Mouse (Mus musculus): ENCODE measurements at regions not wholly inside any gene's neighbourhood (a gene's known extent, or its start where the extent isn't known, plus 50 kb on each side); places are given as distances from the start of the nearest gene placed in this dataset.

- ATAC-seq (ENCODE audit: insufficient number of reproducible peaks, low FRiP score) = peak; percentile 77
- H3K27ac ChIP-seq (ENCODE audit: poor library complexity, severe bottlenecking) = peak overlapping the region; percentile 87
- peaks cover 8% of the 10 kb centered on the region; the same call in 1 of the 2 replicates for H3K27me3 ChIP-seq (replicated peaks)
- no peak overlapping the region for H3K4me3 ChIP-seq
- H3K4me1 ChIP-seq (replicated peaks) = peaks cover 41% of the 10 kb centered on the region
- H3K9ac ChIP-seq = 0 out of 2 replicates have a peak overlapping the region, but pooled peaks have one; percentile 18
- WGBS = 23% methylated on average over 12 of the region's 12 CpGs
- no peaks in the 10 kb centered on the region for H3K36me3 ChIP-seq
- 0 out of 2 replicates have a peak, but pooled peaks cover 3% of the 10 kb centered on the region for H3K9me3 ChIP-seq (replicated peaks)
- peak overlapping the region; percentile 35 for H3K4me2 ChIP-seq
Measured at GRCm38 (mm10) chr13:58495390-58496073, 92.4 kb upstream of the Hnrnpk start.

DNA sequence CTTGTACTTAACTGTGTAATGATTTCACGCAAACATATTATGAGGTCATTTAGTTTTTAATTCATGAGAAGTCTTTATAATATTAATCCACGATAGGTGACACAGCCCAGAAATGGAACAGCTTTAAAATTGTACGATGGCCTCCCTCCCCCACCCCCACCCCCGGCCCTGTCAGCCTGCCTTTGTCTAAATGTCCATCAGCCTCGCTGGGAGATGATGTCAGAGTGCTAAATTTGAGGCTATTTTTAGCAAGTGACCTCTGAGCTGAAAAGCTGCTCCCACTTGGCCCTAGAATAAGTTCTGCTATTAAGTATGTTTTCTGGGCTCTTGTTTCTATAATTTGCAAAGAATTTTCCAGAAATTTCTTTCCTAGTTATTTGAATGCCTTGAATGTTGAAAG is 91.6 kb upstream of the Hnrnpk start:
- Histone ChIP-seq H3K4me3 (no peak overlapping the region), H3K36me3 (no peaks in the 10 kb centered on the region), H3K27ac (ENCODE audit: poor library complexity, severe bottlenecking) (peak overlapping the region; percentile 87), H3K4me2 (peak overlapping the region; percentile 35; the same call in 1 of the 2 replicates), H3K9ac (no peak overlapping the region), H3K9me3 (replicated peaks) (0 out of 2 replicates have a peak, but pooled peaks cover 3% of the 10 kb centered on the region), H3K27me3 (replicated peaks) (peaks cover 3% of the 10 kb centered on the region; the same call in 1 of the 2 replicates), H3K4me1 (replicated peaks) (peaks cover 41% of the 10 kb centered on the region)
- 26% methylated on average over 5 of the region's 5 CpGs for WGBS
- ATAC-seq (ENCODE audit: insufficient number of reproducible peaks, low FRiP score) = no peak

DNA sequence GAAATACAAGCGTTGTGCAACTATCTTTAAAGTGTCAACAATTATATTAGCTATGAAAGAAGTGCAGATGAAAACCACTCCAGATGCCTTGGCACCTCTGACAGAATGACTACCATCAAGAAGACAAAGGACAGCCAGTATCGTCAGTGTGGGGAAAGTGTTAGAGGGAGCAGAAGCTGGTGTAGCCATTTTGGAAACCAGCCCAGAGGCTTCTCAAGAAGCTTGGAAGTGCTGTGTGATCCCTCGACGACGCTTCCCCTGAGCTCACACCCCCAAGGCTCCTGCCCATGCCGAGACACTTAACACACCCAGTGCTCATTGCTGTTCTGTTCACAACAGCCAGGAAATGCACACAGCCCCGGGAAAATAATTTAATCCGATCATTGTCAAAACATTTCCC is 87.7 kb upstream of the Hnrnpk start:
- H3K4me3 ChIP-seq = no peak overlapping the region
- H3K27ac ChIP-seq (ENCODE audit: poor library complexity, severe bottlenecking) = no peak overlapping the region
- ATAC-seq (ENCODE audit: insufficient number of reproducible peaks, low FRiP score) = no peak
- no peaks in the 10 kb centered on the region for H3K27me3 ChIP-seq (replicated peaks)
- H3K4me1 ChIP-seq (replicated peaks) = peaks cover 14% of the 10 kb centered on the region
- no peak overlapping the region for H3K4me2 ChIP-seq
- H3K9ac ChIP-seq = no peak overlapping the region
- no peaks in the 10 kb centered on the region for H3K36me3 ChIP-seq
- 41% methylated on average over 8 of the region's 8 CpGs for WGBS
- 0 out of 2 replicates have a peak, but pooled peaks cover 3% of the 10 kb centered on the region for H3K9me3 ChIP-seq (replicated peaks)

DNA sequence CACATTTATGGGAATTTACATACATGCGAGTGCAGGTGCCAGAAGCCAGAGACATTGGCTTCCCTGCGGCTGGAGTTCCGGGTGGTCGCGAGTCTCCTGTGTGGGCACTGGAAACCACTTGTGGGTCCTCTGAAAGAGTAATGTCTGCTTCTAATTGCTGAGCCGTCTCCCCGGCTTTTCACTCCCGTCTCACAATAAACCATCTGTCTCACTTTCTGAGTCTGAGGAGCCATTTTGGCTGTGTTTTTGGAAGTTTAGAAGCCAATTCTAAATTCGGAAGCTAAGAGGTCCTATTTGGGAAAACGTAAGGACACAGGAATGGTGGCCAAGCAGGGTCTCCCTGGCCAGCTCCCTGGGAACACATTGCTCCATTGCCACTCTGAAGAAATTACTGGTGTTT is 81.9 kb upstream of the Hnrnpk start:
- Histone ChIP-seq H3K36me3 (no peaks in the 10 kb centered on the region), H3K27ac (ENCODE audit: poor library complexity, severe bottlenecking) (no peak overlapping the region), H3K9me3 (replicated peaks) (no peaks in the 10 kb centered on the region), H3K4me2 (no peak overlapping the region), H3K9ac (no peak overlapping the region), H3K27me3 (replicated peaks) (no peaks in the 10 kb centered on the region), H3K4me1 (replicated peaks) (peaks cover 18% of the 10 kb centered on the region), H3K4me3 (no peak overlapping the region)
- ATAC-seq (ENCODE audit: insufficient number of reproducible peaks, low FRiP score) = no peak
- 84% methylated on average over 10 of the region's 10 CpGs for WGBS

DNA sequence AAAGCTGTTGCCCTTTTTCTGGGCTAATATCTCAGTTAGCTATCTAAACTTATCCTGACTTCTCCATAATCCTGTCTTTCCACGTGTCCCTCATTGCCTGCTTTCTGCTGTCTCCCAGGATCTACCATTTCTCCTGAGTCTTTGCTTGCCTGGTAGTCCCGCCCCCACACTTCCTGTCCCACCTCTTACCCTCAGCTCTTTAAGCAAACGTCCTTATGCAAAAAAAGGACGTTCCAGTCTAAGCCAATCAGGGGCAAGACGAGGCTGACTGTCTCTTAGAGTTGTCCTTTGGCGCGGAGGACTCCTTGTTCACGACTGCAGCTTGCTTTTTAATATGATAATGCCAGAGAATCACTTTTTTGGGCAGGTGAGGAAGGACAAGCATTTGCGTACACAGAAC is 79.6 kb upstream of the Hnrnpk start:
- whole genome bisulfite sequencing = 63% methylated on average over 9 of the region's 9 CpGs
- Histone ChIP-seq H3K27me3 (replicated peaks) (no peaks in the 10 kb centered on the region), H3K9ac (no peak overlapping the region), H3K36me3 (no peaks in the 10 kb centered on the region), H3K9me3 (replicated peaks) (no peaks in the 10 kb centered on the region), H3K4me3 (no peak overlapping the region), H3K4me1 (replicated peaks) (peaks cover 28% of the 10 kb centered on the region), H3K4me2 (no peak overlapping the region), H3K27ac (ENCODE audit: poor library complexity, severe bottlenecking) (no peak overlapping the region)
- ATAC-seq (ENCODE audit: insufficient number of reproducible peaks, low FRiP score) = no peak

- ATAC-seq (ENCODE audit: insufficient number of reproducible peaks, low FRiP score) = no peak
Measured at GRCm38 (mm10) chr13:58480928-58481598, 77.9 kb upstream of the Hnrnpk start.

DNA sequence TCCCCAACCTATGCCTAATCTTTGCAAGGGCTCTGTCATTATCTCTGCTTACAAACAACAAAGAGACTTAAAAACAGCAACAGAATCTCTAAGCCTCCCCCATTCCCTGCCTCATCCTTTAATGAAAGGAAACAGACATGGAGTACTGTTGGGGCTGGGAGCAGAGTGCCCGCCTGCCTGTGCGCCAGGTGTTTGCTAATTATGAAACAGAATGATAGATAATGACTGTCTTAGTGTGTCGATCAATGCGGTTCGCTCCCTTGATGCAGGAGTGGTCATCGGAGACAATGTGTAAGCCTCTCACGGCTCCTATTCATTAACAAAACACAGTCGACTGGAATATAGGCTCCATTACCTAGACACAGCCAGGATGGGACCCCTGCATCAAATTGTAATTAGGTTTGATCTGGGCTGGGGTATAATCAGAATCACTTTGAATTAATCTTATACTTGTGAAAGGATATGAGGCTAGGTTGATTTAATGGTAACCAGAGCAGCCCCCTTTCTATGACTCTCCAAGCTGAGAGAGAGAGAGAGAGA is 77.3 kb upstream of the Hnrnpk start:
- Histone ChIP-seq H3K4me1 (replicated peaks) (peaks cover 28% of the 10 kb centered on the region), H3K9me3 (replicated peaks) (no peaks in the 10 kb centered on the region), H3K4me2 (no peak overlapping the region), H3K36me3 (no peaks in the 10 kb centered on the region), H3K9ac (no peak overlapping the region), H3K27me3 (replicated peaks) (no peaks in the 10 kb centered on the region), H3K27ac (ENCODE audit: poor library complexity, severe bottlenecking) (no peak overlapping the region), H3K4me3 (no peak overlapping the region)
- 88% methylated on average over 8 of the region's 8 CpGs for WGBS
- ATAC-seq (ENCODE audit: insufficient number of reproducible peaks, low FRiP score) = no peak

More at GRCm38 (mm10) chr13:58480928-58481598, 77.9 kb upstream of the Hnrnpk start:
- H3K9ac ChIP-seq = no peak overlapping the region
- peaks cover 28% of the 10 kb centered on the region for H3K4me1 ChIP-seq (replicated peaks)
- no peak overlapping the region for H3K4me3 ChIP-seq
- H3K36me3 ChIP-seq = no peaks in the 10 kb centered on the region
- H3K27ac ChIP-seq (ENCODE audit: poor library complexity, severe bottlenecking) = no peak overlapping the region
- H3K27me3 ChIP-seq (replicated peaks) = no peaks in the 10 kb centered on the region
- no peak overlapping the region for H3K4me2 ChIP-seq
- H3K9me3 ChIP-seq (replicated peaks) = no peaks in the 10 kb centered on the region
- WGBS = 43% methylated on average over 10 of the region's 10 CpGs

GRCm38 (mm10) chr13:58478438-58478837 is 75.3 kb upstream of the Hnrnpk start:
- Histone ChIP-seq H3K4me2 (no peak overlapping the region), H3K36me3 (no peaks in the 10 kb centered on the region), H3K4me1 (replicated peaks) (peaks cover 28% of the 10 kb centered on the region), H3K4me3 (no peak overlapping the region), H3K9ac (no peak overlapping the region), H3K9me3 (replicated peaks) (no peaks in the 10 kb centered on the region), H3K27ac (ENCODE audit: poor library complexity, severe bottlenecking) (no peak overlapping the region), H3K27me3 (replicated peaks) (no peaks in the 10 kb centered on the region)
- 74% methylated on average over 5 of the region's 5 CpGs for WGBS
- ATAC-seq (ENCODE audit: insufficient number of reproducible peaks, low FRiP score) = no peak

- Histone ChIP-seq H3K9me3 (replicated peaks) (no peaks in the 10 kb centered on the region), H3K27ac (ENCODE audit: poor library complexity, severe bottlenecking) (no peak overlapping the region), H3K27me3 (replicated peaks) (peaks cover 6% of the 10 kb centered on the region; the same call in 1 of the 2 replicates), H3K36me3 (no peaks in the 10 kb centered on the region), H3K4me3 (no peak overlapping the region), H3K4me1 (replicated peaks) (peaks cover 28% of the 10 kb centered on the region), H3K9ac (no peak overlapping the region), H3K4me2 (no peak overlapping the region)
- 83% methylated on average over 6 of the region's 6 CpGs for WGBS
- no peak for ATAC-seq (ENCODE audit: insufficient number of reproducible peaks, low FRiP score)
Measured at GRCm38 (mm10) chr13:58477253-58477652, 74.1 kb upstream of the Hnrnpk start.

DNA sequence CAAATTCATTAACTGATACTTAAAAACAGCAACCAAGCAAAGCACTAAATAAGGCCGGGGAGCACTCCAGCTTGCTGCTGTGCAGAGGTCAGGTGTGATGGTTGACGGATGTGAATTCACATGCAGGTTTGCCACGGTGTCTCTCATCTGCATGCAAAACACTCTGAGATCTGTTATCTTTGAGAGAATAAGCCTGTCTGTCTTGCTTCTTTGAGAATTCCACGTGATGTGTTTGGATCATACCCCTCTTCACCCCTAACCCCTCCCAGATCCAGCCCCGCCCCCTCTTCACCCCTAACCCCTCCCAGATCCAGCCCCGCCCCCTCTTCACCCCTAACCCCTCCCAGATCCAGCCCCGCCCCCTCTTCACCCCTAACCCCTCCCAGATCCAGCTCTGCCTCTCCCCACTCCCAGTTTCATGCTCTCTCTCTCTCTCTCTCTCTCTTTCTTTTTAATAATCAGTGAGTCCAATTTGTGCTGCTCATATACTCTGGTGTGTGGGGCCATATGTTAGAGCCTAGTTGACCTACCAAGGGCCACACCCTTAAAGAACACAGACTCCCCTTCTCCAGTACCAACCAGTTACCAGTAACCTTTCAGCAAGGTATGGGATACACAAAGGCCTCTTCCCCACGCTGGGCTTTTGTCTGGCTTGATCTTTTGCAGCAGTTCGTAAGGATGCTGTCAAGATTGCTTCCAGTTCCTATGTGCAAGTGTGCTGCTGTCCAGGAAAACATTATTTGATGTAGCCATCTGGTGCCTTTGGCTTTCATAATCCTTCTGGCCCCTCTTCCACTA is 73.1 kb upstream of the Hnrnpk start:
- Histone ChIP-seq H3K27ac (ENCODE audit: poor library complexity, severe bottlenecking) (peak overlapping the region; percentile 63; the same call in 1 of the 2 replicates), H3K4me3 (no peak overlapping the region), H3K9ac (no peak overlapping the region), H3K4me1 (replicated peaks) (peaks cover 21% of the 10 kb centered on the region), H3K9me3 (replicated peaks) (no peaks in the 10 kb centered on the region), H3K4me2 (no peak overlapping the region), H3K27me3 (replicated peaks) (peaks cover 6% of the 10 kb centered on the region; the same call in 1 of the 2 replicates), H3K36me3 (no peaks in the 10 kb centered on the region)
- 51% methylated on average over 8 of the region's 9 CpGs for WGBS
- peak; percentile 68 for ATAC-seq (ENCODE audit: insufficient number of reproducible peaks, low FRiP score)

DNA sequence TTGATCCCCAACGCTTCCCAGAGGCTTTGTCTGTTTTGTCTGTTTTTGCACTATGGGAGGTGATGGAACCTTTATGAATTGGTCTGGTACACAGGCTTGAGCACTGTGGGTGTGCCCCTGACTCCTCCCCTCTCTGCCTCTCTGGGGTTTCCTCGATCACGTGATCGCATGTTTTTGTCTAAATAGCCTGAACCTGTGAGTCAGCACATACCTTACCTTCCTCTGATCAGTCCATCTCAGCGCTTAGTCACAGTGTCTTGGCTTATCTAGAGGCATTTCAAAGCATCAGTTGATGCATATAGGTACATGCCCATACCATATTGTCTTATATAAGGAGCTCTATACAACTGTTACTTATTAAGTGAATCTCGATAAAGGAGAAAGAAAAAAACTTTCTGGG is 72.4 kb upstream of the Hnrnpk start:
- H3K36me3 ChIP-seq = no peaks in the 10 kb centered on the region
- H3K27me3 ChIP-seq (replicated peaks) = peaks cover 6% of the 10 kb centered on the region; the same call in 1 of the 2 replicates
- no peak overlapping the region for H3K27ac ChIP-seq (ENCODE audit: poor library complexity, severe bottlenecking)
- 41% methylated on average over 6 of the region's 6 CpGs for WGBS
- H3K4me1 ChIP-seq (replicated peaks) = peaks cover 19% of the 10 kb centered on the region
- H3K4me3 ChIP-seq = no peak overlapping the region
- no peak overlapping the region for H3K4me2 ChIP-seq
- no peak overlapping the region for H3K9ac ChIP-seq
- H3K9me3 ChIP-seq (replicated peaks) = no peaks in the 10 kb centered on the region
- ATAC-seq (ENCODE audit: insufficient number of reproducible peaks, low FRiP score) = peak; percentile 96

All from heart, embryonic 12.5 days (tissue).